Mouse (Mus musculus): ENCODE data around the gene 4930452B06Rik. TPM values are rescaled to one million over a fixed set of nuclear protein-coding genes. Genes with fewer than 3 reads are reported as not detected.

Gene 4930452B06Rik
- polyA plus RNA-seq, 1 experiment from 2014 or later: 8.9 TPM

- no peaks in the 10 kb centered on the region for H3K27me3 ChIP-seq
- H3K27ac ChIP-seq: no peak overlapping the region
- H3K4me1 ChIP-seq (replicated peaks): no peaks in the 10 kb centered on the region
- no peaks in the 10 kb centered on the region for H3K36me3 ChIP-seq
- peaks cover 6% of the 10 kb centered on the region for H3K9me3 ChIP-seq
- H3K4me2 ChIP-seq: no peak overlapping the region
- H3K9ac ChIP-seq (replicated peaks): no peak overlapping the region
- WGBS: 93% methylated on average over 6 of the region's 6 CpGs
- ATAC-seq (ENCODE audit: insufficient number of reproducible peaks, insufficient read depth, low FRiP score, low TSS enrichment, low read depth): no peak
- H3K4me3 ChIP-seq (replicated peaks): no peak overlapping the region
These were observed 140.8 kb downstream of the 4930452B06Rik start for GRCm38 (mm10) chr14:8525232-8525631.

GRCm38 (mm10) chr14:8517681-8518080, 148.4 kb downstream of the 4930452B06Rik start:
- no peak overlapping the region for H3K4me3 ChIP-seq (replicated peaks)
- H3K27me3 ChIP-seq: no peaks in the 10 kb centered on the region
- no peak for ATAC-seq (ENCODE audit: insufficient number of reproducible peaks, insufficient read depth, low FRiP score, low TSS enrichment, low read depth)
- no peaks in the 10 kb centered on the region for H3K4me1 ChIP-seq (replicated peaks)
- no peaks in the 10 kb centered on the region for H3K9me3 ChIP-seq
- WGBS: 72% methylated on average over 6 of the region's 6 CpGs
- H3K9ac ChIP-seq (replicated peaks): no peak overlapping the region
- no peaks in the 10 kb centered on the region for H3K36me3 ChIP-seq
- H3K4me2 ChIP-seq: no peak overlapping the region
- no peak overlapping the region for H3K27ac ChIP-seq

GRCm38 (mm10) chr14:8514071-8514470, 152.0 kb downstream of the 4930452B06Rik start:
- H3K9me3 ChIP-seq: no peaks in the 10 kb centered on the region
- no peaks in the 10 kb centered on the region for H3K27me3 ChIP-seq
- 96% methylated on average over 3 of the region's 3 CpGs for WGBS
- H3K9ac ChIP-seq (replicated peaks): no peak overlapping the region
- H3K4me2 ChIP-seq: no peak overlapping the region
- ATAC-seq (ENCODE audit: insufficient number of reproducible peaks, insufficient read depth, low FRiP score, low TSS enrichment, low read depth): no peak
- no peaks in the 10 kb centered on the region for H3K36me3 ChIP-seq
- H3K4me3 ChIP-seq (replicated peaks): no peak overlapping the region
- no peak overlapping the region for H3K27ac ChIP-seq
- H3K4me1 ChIP-seq (replicated peaks): 0 out of 2 replicates have a peak, but pooled peaks cover 3% of the 10 kb centered on the region

GRCm38 (mm10) chr14:8511276-8511675, 154.8 kb downstream of the 4930452B06Rik start:
- 32% methylated on average over 4 of the region's 4 CpGs for WGBS
- no peaks in the 10 kb centered on the region for H3K36me3 ChIP-seq
- H3K9me3 ChIP-seq: no peaks in the 10 kb centered on the region

GRCm38 (mm10) chr14:8510288-8510959, 155.6 kb downstream of the 4930452B06Rik start:
- Histone ChIP-seq H3K4me3 (replicated peaks) (no peak overlapping the region), H3K27ac (no peak overlapping the region), H3K9me3 (no peaks in the 10 kb centered on the region), H3K9ac (replicated peaks) (no peak overlapping the region), H3K36me3 (no peaks in the 10 kb centered on the region), H3K4me1 (replicated peaks) (0 out of 2 replicates have a peak, but pooled peaks cover 3% of the 10 kb centered on the region), H3K27me3 (no peaks in the 10 kb centered on the region), H3K4me2 (no peak overlapping the region)
- WGBS: 87% methylated on average over 10 of the region's 10 CpGs
- no peak for ATAC-seq (ENCODE audit: insufficient number of reproducible peaks, insufficient read depth, low FRiP score, low TSS enrichment, low read depth)

More at GRCm38 (mm10) chr14:8511276-8511675, 154.8 kb downstream of the 4930452B06Rik start:
- Histone ChIP-seq H3K9ac (replicated peaks) (no peak overlapping the region), H3K4me1 (replicated peaks) (0 out of 2 replicates have a peak, but pooled peaks cover 3% of the 10 kb centered on the region), H3K27ac (no peak overlapping the region), H3K27me3 (no peaks in the 10 kb centered on the region), H3K4me2 (no peak overlapping the region), H3K4me3 (replicated peaks) (no peak overlapping the region)
- no peak for ATAC-seq (ENCODE audit: insufficient number of reproducible peaks, insufficient read depth, low FRiP score, low TSS enrichment, low read depth)

GRCm38 (mm10) chr14:8508669-8509068, 157.4 kb downstream of the 4930452B06Rik start:
- Histone ChIP-seq H3K4me1 (replicated peaks) (0 out of 2 replicates have a peak, but pooled peaks cover 3% of the 10 kb centered on the region), H3K4me2 (no peak overlapping the region), H3K27me3 (no peaks in the 10 kb centered on the region), H3K27ac (no peak overlapping the region), H3K9ac (replicated peaks) (no peak overlapping the region), H3K36me3 (no peaks in the 10 kb centered on the region), H3K4me3 (replicated peaks) (no peak overlapping the region), H3K9me3 (no peaks in the 10 kb centered on the region)
- ATAC-seq (ENCODE audit: insufficient number of reproducible peaks, insufficient read depth, low FRiP score, low TSS enrichment, low read depth): no peak

- H3K27me3 ChIP-seq: no peaks in the 10 kb centered on the region
- no peak overlapping the region for H3K27ac ChIP-seq
- ATAC-seq (ENCODE audit: insufficient number of reproducible peaks, insufficient read depth, low FRiP score, low TSS enrichment, low read depth): no peak
- H3K4me2 ChIP-seq: no peak overlapping the region
- 87% methylated on average over 2 of the region's 2 CpGs for WGBS
- H3K4me3 ChIP-seq (replicated peaks): no peak overlapping the region
- H3K9me3 ChIP-seq: no peaks in the 10 kb centered on the region
- no peaks in the 10 kb centered on the region for H3K36me3 ChIP-seq
- H3K4me1 ChIP-seq (replicated peaks): no peaks in the 10 kb centered on the region
- no peak overlapping the region for H3K9ac ChIP-seq (replicated peaks)
These were observed 161.8 kb downstream of the 4930452B06Rik start for GRCm38 (mm10) chr14:8504206-8504605.

GRCm38 (mm10) chr14:8503345-8503744, 162.7 kb downstream of the 4930452B06Rik start:
- no peak for ATAC-seq (ENCODE audit: insufficient number of reproducible peaks, insufficient read depth, low FRiP score, low TSS enrichment, low read depth)
- 96% methylated on average over 3 of the region's 3 CpGs for WGBS

GRCm38 (mm10) chr14:8502496-8502895, 163.5 kb downstream of the 4930452B06Rik start:
- Histone ChIP-seq H3K4me3 (replicated peaks) (no peak overlapping the region), H3K4me1 (replicated peaks) (no peaks in the 10 kb centered on the region), H3K36me3 (no peaks in the 10 kb centered on the region), H3K27ac (no peak overlapping the region), H3K4me2 (no peak overlapping the region), H3K27me3 (no peaks in the 10 kb centered on the region), H3K9ac (replicated peaks) (no peak overlapping the region), H3K9me3 (no peaks in the 10 kb centered on the region)
- ATAC-seq (ENCODE audit: insufficient number of reproducible peaks, insufficient read depth, low FRiP score, low TSS enrichment, low read depth): no peak
- WGBS: 90% methylated on average over 5 of the region's 5 CpGs

More at GRCm38 (mm10) chr14:8503345-8503744, 162.7 kb downstream of the 4930452B06Rik start:
- no peaks in the 10 kb centered on the region for H3K4me1 ChIP-seq (replicated peaks)
- no peaks in the 10 kb centered on the region for H3K27me3 ChIP-seq
- H3K9me3 ChIP-seq: no peaks in the 10 kb centered on the region
- H3K4me3 ChIP-seq (replicated peaks): no peak overlapping the region
- H3K9ac ChIP-seq (replicated peaks): no peak overlapping the region
- H3K27ac ChIP-seq: no peak overlapping the region
- no peak overlapping the region for H3K4me2 ChIP-seq
- no peaks in the 10 kb centered on the region for H3K36me3 ChIP-seq

GRCm38 (mm10) chr14:8495691-8496090, 170.3 kb downstream of the 4930452B06Rik start:
- no peak for ATAC-seq (ENCODE audit: insufficient number of reproducible peaks, insufficient read depth, low FRiP score, low TSS enrichment, low read depth)
- Histone ChIP-seq H3K27me3 (no peaks in the 10 kb centered on the region), H3K27ac (no peak overlapping the region), H3K36me3 (no peaks in the 10 kb centered on the region), H3K4me3 (replicated peaks) (no peak overlapping the region), H3K9me3 (no peaks in the 10 kb centered on the region), H3K4me1 (replicated peaks) (no peaks in the 10 kb centered on the region), H3K4me2 (no peak overlapping the region), H3K9ac (replicated peaks) (no peak overlapping the region)
- 87% methylated on average over 2 of the region's 2 CpGs for WGBS

- Histone ChIP-seq H3K9ac (replicated peaks) (no peak overlapping the region), H3K9me3 (no peaks in the 10 kb centered on the region), H3K4me1 (replicated peaks) (no peaks in the 10 kb centered on the region), H3K36me3 (no peaks in the 10 kb centered on the region), H3K4me3 (replicated peaks) (no peak overlapping the region), H3K27ac (no peak overlapping the region), H3K4me2 (no peak overlapping the region), H3K27me3 (no peaks in the 10 kb centered on the region)
- ATAC-seq (ENCODE audit: insufficient number of reproducible peaks, insufficient read depth, low FRiP score, low TSS enrichment, low read depth): no peak
- 79% methylated on average over 4 of the region's 4 CpGs for WGBS
These were observed 171.1 kb downstream of the 4930452B06Rik start for GRCm38 (mm10) chr14:8494952-8495351.

GRCm38 (mm10) chr14:8494260-8494659, 171.8 kb downstream of the 4930452B06Rik start:
- no peak for ATAC-seq (ENCODE audit: insufficient number of reproducible peaks, insufficient read depth, low FRiP score, low TSS enrichment, low read depth)
- H3K4me2 ChIP-seq: no peak overlapping the region
- no peaks in the 10 kb centered on the region for H3K27me3 ChIP-seq
- no peaks in the 10 kb centered on the region for H3K36me3 ChIP-seq
- WGBS: 75% methylated on average over 1 of the region's 1 CpGs
- no peak overlapping the region for H3K4me3 ChIP-seq (replicated peaks)
- no peaks in the 10 kb centered on the region for H3K4me1 ChIP-seq (replicated peaks)
- no peak overlapping the region for H3K27ac ChIP-seq
- no peak overlapping the region for H3K9ac ChIP-seq (replicated peaks)
- no peaks in the 10 kb centered on the region for H3K9me3 ChIP-seq

All from limb, embryonic 12.5 days (tissue).